Comparison of ENCODE assay signal across 10 mouse cellular contexts in the genomic region with DNA sequence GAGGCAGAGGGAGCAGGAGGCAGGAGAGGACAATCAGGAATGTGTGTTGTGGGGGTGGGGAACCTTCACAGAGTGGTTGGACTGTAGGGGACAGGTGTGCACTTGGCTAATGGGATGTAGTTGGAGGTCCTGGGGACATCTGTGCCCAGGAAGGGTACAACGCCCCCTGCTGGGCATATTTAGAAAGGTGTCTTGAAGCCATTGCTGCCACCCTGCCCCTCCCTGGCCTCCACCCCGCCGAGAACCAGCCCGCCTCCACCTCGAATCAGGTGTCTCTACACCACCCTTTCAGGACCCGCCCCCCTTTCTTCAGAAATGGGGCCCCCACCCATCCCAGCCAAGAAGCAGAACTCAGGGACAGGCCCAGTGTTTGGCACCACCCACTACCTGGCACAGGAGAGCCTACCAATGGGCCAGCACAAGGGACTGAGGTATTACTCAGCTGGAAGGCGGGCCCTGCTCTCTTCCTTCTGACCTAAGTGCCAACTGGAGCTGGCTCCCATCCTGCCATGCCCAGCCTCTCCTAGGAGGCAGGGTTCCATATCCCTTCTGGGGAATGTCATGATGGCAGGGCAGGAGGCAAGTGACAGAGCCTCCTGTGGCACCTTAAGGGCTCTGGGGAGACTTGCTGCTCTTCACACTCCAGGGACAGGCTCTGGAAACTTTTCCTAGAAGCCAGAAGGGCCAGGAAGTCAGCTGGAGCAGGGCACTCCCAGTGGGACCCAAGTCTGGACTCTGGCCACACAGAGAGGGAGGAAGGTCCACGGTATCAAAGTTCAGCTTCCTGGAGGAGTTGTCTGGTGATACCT.
A peak's percentile ranks its signal among the peaks of the same experiment; 100 is the strongest.
DNase-seq lines count a peak whose midpoint lies in the region; ATAC-seq and TF ChIP-seq lines count a peak whose summit lies in the region.
"Had no signal": no experiment of that assay in that cellular context is flagged by ENCODE, and none has a peak within 500 bp of the region (broad histone marks: within the 10 kb centered on the region; RNA-seq: fewer than 3 reads in every experiment).

No protein-coding gene starts in this region.

- DNase-seq in cerebellum, adult 2 months = no peak
- no peak for DNase-seq in cerebellum, postnatal 36 days
- no peak for DNase-seq in G1E (ENCODE audit: low spot score)
- peak; percentile 63 for DNase-seq in gastrocnemius, postnatal 14 days
- peak; percentile 82 to 85 for DNase-seq in lung, postnatal 4 days
- DNase-seq in left cerebral cortex, adult 8-10 months (ENCODE audit: low spot score in 2 of 2) = no peak

- H3K36me3 ChIP-seq in G1E (replicated peaks) = no peaks in the 10 kb centered on the region
- H3K36me3 ChIP-seq in intestine, embryonic 16.5 days (ENCODE audit: control insufficient read depth, insufficient read depth, low read length) = no peaks in the 10 kb centered on the region
- no peaks in the 10 kb centered on the region for H3K36me3 ChIP-seq in stomach, embryonic 14.5 days (ENCODE audit: control insufficient read depth, insufficient read depth, low read length)

- H3K27ac ChIP-seq in cerebellum, adult 2 months (ENCODE audit: insufficient read depth, low read length) = no peak overlapping the region
- peak overlapping the region; percentile 95 for H3K27ac ChIP-seq in intestine, embryonic 16.5 days (ENCODE audit: low read length)
- H3K27ac ChIP-seq in stomach, embryonic 14.5 days (ENCODE audit: low read length) = no peak overlapping the region
- H3K27ac ChIP-seq: macrophage had no signal

- H3K4me2 ChIP-seq in intestine, embryonic 16.5 days (ENCODE audit: low read depth, low read length) = peak overlapping the region; percentile 46
- peak overlapping the region; percentile 94; the same call in 1 of the 2 replicates for H3K4me2 ChIP-seq in stomach, embryonic 14.5 days (replicated peaks; ENCODE audit: low read depth, low read length)

- H3K9ac ChIP-seq in intestine, embryonic 16.5 days (ENCODE audit: low read depth, low read length) = peak overlapping the region; percentile 48; the same call in 1 of the 2 replicates
- H3K9ac ChIP-seq in stomach, embryonic 14.5 days (replicated peaks; ENCODE audit: low read depth, low read length) = no peak overlapping the region

- H3K4me1 ChIP-seq in cerebellum, adult 2 months (ENCODE audit: control insufficient read depth, insufficient read depth, low read length) = peaks cover 14% of the 10 kb centered on the region
- no peaks in the 10 kb centered on the region for H3K4me1 ChIP-seq in G1E (ENCODE audit: insufficient read depth, low read depth, low read length)
- H3K4me1 ChIP-seq in intestine, embryonic 16.5 days (ENCODE audit: control insufficient read depth, insufficient read depth, low read length) = peaks cover 29% of the 10 kb centered on the region
- H3K4me1 ChIP-seq in stomach, embryonic 14.5 days (ENCODE audit: control insufficient read depth, insufficient read depth, low read length) = 0 out of 2 replicates have a peak, but pooled peaks cover 16% of the 10 kb centered on the region

- ATAC-seq in G1E (ENCODE audit: extremely low read depth, insufficient number of reproducible peaks, low FRiP score, poor library complexity, severe bottlenecking) = no peak
- peak; percentile 81 for ATAC-seq in intestine, embryonic 16.5 days
- no peak for ATAC-seq in stomach, embryonic 14.5 days (ENCODE audit: insufficient number of reproducible peaks, insufficient read depth, low FRiP score, low read depth)
- ATAC-seq: Patski had no signal

- no peak overlapping the region for H3K4me3 ChIP-seq in cerebellum, adult 2 months (replicated peaks; ENCODE audit: insufficient read depth, low read depth, low read length)
- no peak overlapping the region for H3K4me3 ChIP-seq in G1E (ENCODE audit: low read depth, low read length)
- peak overlapping the region; percentile 22; the same call in 1 of the 2 replicates for H3K4me3 ChIP-seq in intestine, embryonic 16.5 days (ENCODE audit: low read length)
- H3K4me3 ChIP-seq in stomach, embryonic 14.5 days (ENCODE audit: low read depth, low read length) = no peak overlapping the region

- no peaks in the 10 kb centered on the region; the same call in 1 of the 2 replicates for H3K27me3 ChIP-seq in cerebellum, adult 2 months (ENCODE audit: control insufficient read depth, insufficient read depth, low read length)
- H3K27me3 ChIP-seq in G1E (ENCODE audit: insufficient read depth, low read length) = peaks cover 21% of the 10 kb centered on the region
- peaks cover 2% of the 10 kb centered on the region; the same call in 1 of the 2 replicates for H3K27me3 ChIP-seq in intestine, embryonic 16.5 days (replicated peaks; ENCODE audit: control insufficient read depth, insufficient read depth, low read length)
- H3K27me3 ChIP-seq in stomach, embryonic 14.5 days (ENCODE audit: control insufficient read depth, insufficient read depth, low read length) = peaks cover 4% of the 10 kb centered on the region; the same call in 1 of the 2 replicates
- H3K27me3 ChIP-seq: Patski had no signal

- intact Hi-C loops in gastrocnemius, postnatal 14 days (cut with DNase I; ENCODE audit: low total_unique reads) = no loop called here

- 42% methylated on average over 8 of the region's 8 CpGs for WGBS in cerebellum, adult 2 months
- WGBS in intestine, embryonic 16.5 days = 26% methylated on average over 8 of the region's 8 CpGs
- 31% methylated on average over 8 of the region's 8 CpGs for WGBS in stomach, embryonic 14.5 days

- peak; percentile 29; the same call in 1 of the 2 replicates for TF ChIP-seq CTCF in cerebellum, adult 2 months (IDR thresholded peaks at IDR 0.05; ENCODE audit: borderline replicate concordance, insufficient read depth, low read depth, low read length)
- peak; percentile 41 for TF ChIP-seq CTCF in G1E (IDR thresholded peaks at IDR 0.05; ENCODE audit: low read depth, low read length)

- no peak for TF ChIP-seq POLR2A in cerebellum, adult 2 months (IDR thresholded peaks at IDR 0.05; ENCODE audit: borderline replicate concordance, insufficient read depth, low read length)

- H3K9me3 ChIP-seq in G1E (replicated peaks) = peaks cover 13% of the 10 kb centered on the region
- no peaks in the 10 kb centered on the region for H3K9me3 ChIP-seq in intestine, embryonic 16.5 days (ENCODE audit: control insufficient read depth, low read length)
- no peaks in the 10 kb centered on the region for H3K9me3 ChIP-seq in stomach, embryonic 14.5 days (ENCODE audit: control insufficient read depth, low read depth, low read length)

Comparison
In these comparisons a context has a peak if more than half of its experiments do, and no peak if none do; other contexts are left out.
1. DNase-seq: peak in gastrocnemius, postnatal 14 days (single experiment) and lung, postnatal 4 days (2 of 2); none in cerebellum, adult 2 months (0 of 2), cerebellum, postnatal 36 days (0 of 2), G1E (single experiment) and left cerebral cortex, adult 8-10 months (0 of 2).